Comparison of ENCODE assay signal across 9 mouse cellular contexts in the genomic region with DNA sequence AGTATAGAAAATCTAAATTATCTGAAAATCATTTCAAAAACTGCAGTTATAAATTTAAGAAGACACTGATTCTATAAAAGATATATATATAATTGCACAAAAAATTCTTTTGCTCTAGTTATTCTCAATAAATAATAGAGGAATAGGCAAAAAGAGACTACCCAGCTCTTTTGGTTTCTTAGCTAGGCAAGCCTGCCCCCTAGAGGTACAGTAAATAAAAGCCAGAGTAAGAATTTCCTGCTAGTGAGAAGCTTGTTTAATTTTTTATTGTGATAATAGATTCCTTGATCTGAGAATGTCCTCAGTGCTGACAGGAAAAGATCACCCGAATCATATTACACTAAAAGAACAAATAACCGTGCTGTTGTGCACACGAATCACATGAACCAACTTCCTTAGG. TPM values are rescaled to one million over a fixed set of nuclear protein-coding genes. Genes with fewer than 3 reads are reported as not detected.
DNase-seq lines count a peak whose midpoint lies in the region; ATAC-seq and TF ChIP-seq lines count a peak whose summit lies in the region.
"Had no signal": no experiment of that assay in that cellular context is flagged by ENCODE, and none has a peak within 500 bp of the region (broad histone marks: within the 10 kb centered on the region; RNA-seq: fewer than 3 reads in every experiment).

No protein-coding gene starts in this region.

- no peaks in the 10 kb centered on the region for H3K27me3 ChIP-seq in kidney, adult 2 months (replicated peaks; ENCODE audit: control insufficient read depth, insufficient read depth, low read length)
- no peaks in the 10 kb centered on the region for H3K27me3 ChIP-seq in kidney, embryonic 14.5 days (ENCODE audit: control insufficient read depth, insufficient read depth, low read length)
- H3K27me3 ChIP-seq in stomach, postnatal 0 days (ENCODE audit: control insufficient read depth, insufficient read depth, low read length) = no peaks in the 10 kb centered on the region
- H3K27me3 ChIP-seq in intestine, embryonic 16.5 days (replicated peaks; ENCODE audit: control insufficient read depth, insufficient read depth, low read length) = no peaks in the 10 kb centered on the region
- H3K27me3 ChIP-seq in midbrain, embryonic 16.5 days (ENCODE audit: control insufficient read depth, insufficient read depth, low read depth, low read length) = peaks cover 15% of the 10 kb centered on the region

- no peaks in the 10 kb centered on the region for H3K36me3 ChIP-seq in kidney, adult 2 months (ENCODE audit: control insufficient read depth, insufficient read depth, low read length)
- no peaks in the 10 kb centered on the region for H3K36me3 ChIP-seq in kidney, embryonic 14.5 days (ENCODE audit: control insufficient read depth, insufficient read depth, low read length)
- H3K36me3 ChIP-seq in stomach, postnatal 0 days (ENCODE audit: control insufficient read depth, insufficient read depth, low read length) = no peaks in the 10 kb centered on the region
- no peaks in the 10 kb centered on the region for H3K36me3 ChIP-seq in intestine, embryonic 16.5 days (ENCODE audit: control insufficient read depth, insufficient read depth, low read length)
- H3K36me3 ChIP-seq in midbrain, embryonic 16.5 days (ENCODE audit: control insufficient read depth, insufficient read depth, low read length) = no peaks in the 10 kb centered on the region
- H3K36me3 ChIP-seq: limb, embryonic 12.5 days had no signal

- H3K9me3 ChIP-seq in kidney, embryonic 14.5 days (ENCODE audit: control insufficient read depth, low read length) = no peaks in the 10 kb centered on the region
- no peaks in the 10 kb centered on the region for H3K9me3 ChIP-seq in stomach, postnatal 0 days (ENCODE audit: control insufficient read depth, low read length)
- no peaks in the 10 kb centered on the region for H3K9me3 ChIP-seq in intestine, embryonic 16.5 days (ENCODE audit: control insufficient read depth, low read length)
- no peaks in the 10 kb centered on the region for H3K9me3 ChIP-seq in midbrain, embryonic 16.5 days (replicated peaks; ENCODE audit: control insufficient read depth, low read length, poor library complexity, severe bottlenecking)
- H3K9me3 ChIP-seq: limb, embryonic 12.5 days had no signal

- H3K4me3 ChIP-seq in kidney, adult 2 months (ENCODE audit: insufficient read depth, low read depth, low read length) = no peak overlapping the region
- H3K4me3 ChIP-seq in kidney, embryonic 14.5 days (ENCODE audit: low read length) = no peak overlapping the region
- no peak overlapping the region for H3K4me3 ChIP-seq in stomach, postnatal 0 days (ENCODE audit: low read depth, low read length)
- no peak overlapping the region for H3K4me3 ChIP-seq in intestine, embryonic 16.5 days (ENCODE audit: low read length)
- H3K4me3 ChIP-seq in midbrain, embryonic 16.5 days (ENCODE audit: low read depth, low read length) = no peak overlapping the region
- H3K4me3 ChIP-seq: limb, embryonic 12.5 days had no signal

- ATAC-seq in kidney, embryonic 14.5 days (ENCODE audit: low FRiP score, low TSS enrichment) = no peak
- ATAC-seq in stomach, postnatal 0 days (ENCODE audit: low FRiP score, low TSS enrichment) = no peak
- ATAC-seq in intestine, embryonic 16.5 days = no peak
- no peak for ATAC-seq in midbrain, embryonic 16.5 days

- TF ChIP-seq CTCF in kidney, adult 2 months (conservative IDR thresholded peaks at IDR 0.05; ENCODE audit: insufficient read depth, insufficient read length, low read depth, low read length) = no peak
- peak; percentile 65 for TF ChIP-seq CTCF in stomach, postnatal 0 days (IDR thresholded peaks at IDR 0.05; ENCODE audit: low read depth)

- no peak for TF ChIP-seq EP300 in stomach, postnatal 0 days (optimal IDR thresholded peaks at IDR 0.05)

- H3K27ac ChIP-seq in kidney, adult 2 months (ENCODE audit: insufficient read depth, low read depth, low read length) = no peak overlapping the region
- no peak overlapping the region for H3K27ac ChIP-seq in kidney, embryonic 14.5 days (ENCODE audit: low read depth, low read length)
- no peak overlapping the region for H3K27ac ChIP-seq in stomach, postnatal 0 days (replicated peaks)
- no peak overlapping the region for H3K27ac ChIP-seq in intestine, embryonic 16.5 days (ENCODE audit: low read length)
- H3K27ac ChIP-seq in midbrain, embryonic 16.5 days (ENCODE audit: low read length) = no peak overlapping the region
- H3K27ac ChIP-seq: limb, embryonic 12.5 days had no signal

- TF ChIP-seq POLR2A in kidney, adult 2 months (IDR thresholded peaks at IDR 0.05; ENCODE audit: low read depth, low read length) = no peak

- DNase-seq in kidney, adult 2 months = peak; percentile 21
- peak; percentile 24 to 53 for DNase-seq in right cerebral cortex, postnatal 10 days (ENCODE audit: low spot score in 2 of 2)
- no peak for DNase-seq in right cerebral cortex, postnatal 25 days
- peak; percentile 16 for DNase-seq in c-Kit-positive CD71-positive TER-119-negative erythroid progenitor cells, embryonic 14.5 days (ENCODE audit: low read depth)
- no peak for DNase-seq in stomach, postnatal 0 days (ENCODE audit: low spot score)

- 16% methylated on average over 3 of the region's 3 CpGs for WGBS in kidney, adult 2 months
- WGBS in kidney, embryonic 14.5 days = 34% methylated on average over 3 of the region's 3 CpGs
- WGBS in stomach, postnatal 0 days = 21% methylated on average over 3 of the region's 3 CpGs
- WGBS in intestine, embryonic 16.5 days = 25% methylated on average over 3 of the region's 3 CpGs
- WGBS in midbrain, embryonic 16.5 days = 34% methylated on average over 3 of the region's 3 CpGs

- H3K4me2 ChIP-seq in kidney, embryonic 14.5 days (replicated peaks; ENCODE audit: low read depth, low read length) = no peak overlapping the region
- H3K4me2 ChIP-seq in stomach, postnatal 0 days (replicated peaks; ENCODE audit: low read depth) = no peak overlapping the region
- no peak overlapping the region for H3K4me2 ChIP-seq in intestine, embryonic 16.5 days (ENCODE audit: low read depth, low read length)
- no peak overlapping the region for H3K4me2 ChIP-seq in midbrain, embryonic 16.5 days (ENCODE audit: low read length)
- H3K4me2 ChIP-seq: limb, embryonic 12.5 days had no signal

- no peaks in the 10 kb centered on the region for H3K4me1 ChIP-seq in kidney, adult 2 months (ENCODE audit: control insufficient read depth, insufficient read depth, low read length)
- H3K4me1 ChIP-seq in kidney, embryonic 14.5 days (ENCODE audit: control insufficient read depth, insufficient read depth, low read length) = no peaks in the 10 kb centered on the region
- H3K4me1 ChIP-seq in stomach, postnatal 0 days (replicated peaks; ENCODE audit: control insufficient read depth, insufficient read depth) = no peaks in the 10 kb centered on the region
- no peaks in the 10 kb centered on the region for H3K4me1 ChIP-seq in intestine, embryonic 16.5 days (ENCODE audit: control insufficient read depth, insufficient read depth, low read length)
- no peaks in the 10 kb centered on the region for H3K4me1 ChIP-seq in midbrain, embryonic 16.5 days (ENCODE audit: control insufficient read depth, insufficient read depth, low read length)
- H3K4me1 ChIP-seq: limb, embryonic 12.5 days had no signal

- H3K9ac ChIP-seq in kidney, embryonic 14.5 days (ENCODE audit: low read depth, low read length) = no peak overlapping the region
- no peak overlapping the region for H3K9ac ChIP-seq in stomach, postnatal 0 days (ENCODE audit: low read length)
- no peak overlapping the region for H3K9ac ChIP-seq in intestine, embryonic 16.5 days (ENCODE audit: low read depth, low read length)
- no peak overlapping the region for H3K9ac ChIP-seq in midbrain, embryonic 16.5 days (ENCODE audit: low read depth, low read length)
- H3K9ac ChIP-seq: limb, embryonic 12.5 days had no signal

RNA-seq across cellular contexts. Expression of a gene that starts 43.8 kb away (rescaled TPM):
- 4.8 and 7.1 TPM in 2 replicates for polyA plus RNA-seq in kidney, adult 2 months (2012; rRNA removed)
- 21.5 and 44.6 TPM in 2 replicates for polyA plus RNA-seq in kidney, embryonic 14.5 days (2014; fragmentation: Nextera tagmentation; extraction: Ambion mirVana)
- polyA plus RNA-seq in stomach, postnatal 0 days (2015; fragmentation: Nextera tagmentation; extraction: Ambion mirVana) = 11.6 and 12.4 TPM in 2 replicates
- polyA plus RNA-seq in intestine, embryonic 16.5 days (2015; fragmentation: Nextera tagmentation; extraction: Ambion mirVana) = 23.5 and 25.5 TPM in 2 replicates
- 24.6 and 29.9 TPM in 2 replicates for polyA plus RNA-seq in midbrain, embryonic 16.5 days (2015; fragmentation: Nextera tagmentation; extraction: Ambion mirVana)

Comparison
In these comparisons a context has a peak if more than half of its experiments do, and no peak if none do; other contexts are left out.
1. DNase-seq: peak in kidney, adult 2 months (single experiment), right cerebral cortex, postnatal 10 days (2 of 2) and c-Kit-positive CD71-positive TER-119-negative erythroid progenitor cells, embryonic 14.5 days (single experiment); none in right cerebral cortex, postnatal 25 days (single experiment) and stomach, postnatal 0 days (single experiment).